Mouse (Mus musculus) kidney, postnatal 36 days (tissue): ENCODE measurements around the gene Abi2.

ENCODE experiments used
- DNase-seq, 2 experiments: peaks; one replicate each; pipeline ENCODE4 v3.0.0; 2021 to 2022; ENCODE audit warnings: mixed read lengths in 2 of 2

Abi2 gene

GRCm38 (mm10) chr1:60490510-60490909 is 81.1 kb downstream of the Abi2 start:
- DNase-seq = no peak

- peak in 1 of 2 experiments; percentile 18 for DNase-seq
Measured at GRCm38 (mm10) chr1:60492404-60492803, 83.0 kb downstream of the Abi2 start.

- no peak for DNase-seq
Measured at GRCm38 (mm10) chr1:60493421-60493820, 84.0 kb downstream of the Abi2 start.

- no peak for DNase-seq
Measured at GRCm38 (mm10) chr1:60503456-60503855, 94.0 kb downstream of the Abi2 start.

- no peak for DNase-seq
Measured at GRCm38 (mm10) chr1:60510584-60510983, 101.2 kb downstream of the Abi2 start.

GRCm38 (mm10) chr1:60530107-60530506 is 120.7 kb downstream of the Abi2 start:
- no peak for DNase-seq

- DNase-seq = no peak
Measured at GRCm38 (mm10) chr1:60530636-60531035, 121.2 kb downstream of the Abi2 start.
